Mouse (Mus musculus) testis, adult 2 months (tissue): ENCODE results near the gene Llcfc1. TPM values are rescaled to one million over a fixed set of nuclear protein-coding genes. Genes with fewer than 3 reads are reported as not detected.

ENCODE experiments used
- H3K27ac ChIP-seq: fragments of 200-500 bp; 2 replicates; pipeline ENCODE4 v1.5.1; 2012; ENCODE audit warnings: low read depth, low read length; ENCODE audit not compliant: control insufficient read depth, insufficient read depth
- H3K27me3 ChIP-seq: fragments of 200-500 bp; 2 replicates; pipeline ENCODE4 v1.6.1; 2012; ENCODE audit warnings: mild to moderate bottlenecking, low read length, moderate library complexity; ENCODE audit not compliant: control insufficient read depth, insufficient read depth
- H3K36me3 ChIP-seq: fragments of 200-500 bp; 2 replicates; pipeline ENCODE4 v1.6.1; 2012; ENCODE audit warnings: mild to moderate bottlenecking, low read length; ENCODE audit not compliant: control insufficient read depth, insufficient read depth
- H3K4me1 ChIP-seq: fragments of 200-500 bp; 2 replicates; pipeline ENCODE4 v1.6.1; 2012; ENCODE audit warnings: low read length; ENCODE audit not compliant: control insufficient read depth, insufficient read depth
- H3K4me3 ChIP-seq: fragments of 200-500 bp; 2 replicates; pipeline ENCODE4 v1.5.1; 2012; ENCODE audit warnings: low read depth, mild to moderate bottlenecking, low read length, moderate library complexity, mixed read lengths; ENCODE audit not compliant: control insufficient read depth
- CTCF ChIP-seq: fragments of 200-500 bp; IDR thresholded peaks from 2 replicates; pipeline ENCODE4 v1.5.1; 2012; ENCODE audit warnings: low read depth, mild to moderate bottlenecking, inconsistent platforms, low read length, moderate library complexity; ENCODE audit not compliant: control insufficient read depth, insufficient read depth, insufficient replicate concordance
- POLR2A ChIP-seq: fragments of 200-500 bp; IDR thresholded peaks from 2 replicates; pipeline ENCODE4 v1.6.1; 2012; ENCODE audit warnings: low read depth, mild to moderate bottlenecking, inconsistent platforms, low read length, moderate library complexity; ENCODE audit not compliant: control insufficient read depth
- polyA plus RNA-seq: library from polyadenylated mRNA; depleted of rRNA; stranded (reverse); fragments of >200 nt; gene quantifications from 2 replicates; pipeline ENCODE4 v1.2.3, GENCODE M21; 2012

Gene Llcfc1
- polyA plus RNA-seq, 1 experiment = 690 TPM

GRCm38 (mm10) chr6:41680669-41681068 is 3.6 kb upstream of the Llcfc1 start, which contains the start of gene Trpv5:
Trpv5 (minus strand) TSS chr6:41680769.
- Histone ChIP-seq H3K36me3 (no peaks in the 10 kb centered on the region), H3K27ac (no peak within 1 kb of the TSS), H3K27me3 (no peaks in the 10 kb centered on the region), H3K4me3 (no peak within 1 kb of the TSS), H3K4me1 (no peaks in the 10 kb centered on the region)
- TF ChIP-seq POLR2A (no peak), CTCF (no peak)

- Histone ChIP-seq H3K27me3 (no peaks in the 10 kb centered on the region), H3K36me3 (no peaks in the 10 kb centered on the region), H3K4me1 (no peaks in the 10 kb centered on the region), H3K27ac (no peak overlapping the region), H3K4me3 (no peak overlapping the region)
- TF ChIP-seq CTCF (no peak), POLR2A (no peak)
These were observed 2.6 kb upstream of the Llcfc1 start for GRCm38 (mm10) chr6:41681656-41682055.

GRCm38 (mm10) chr6:41684911-41685310 is 680 bp downstream of the Llcfc1 start:
- TF ChIP-seq POLR2A = no peak
- TF ChIP-seq CTCF = no peak
- Histone ChIP-seq H3K36me3 (no peaks in the 10 kb centered on the region), H3K27me3 (no peaks in the 10 kb centered on the region)

GRCm38 (mm10) chr6:41685596-41685995 is 1.4 kb downstream of the Llcfc1 start:
- Histone ChIP-seq H3K27ac (no peak overlapping the region), H3K27me3 (no peaks in the 10 kb centered on the region), H3K36me3 (no peaks in the 10 kb centered on the region), H3K4me1 (no peaks in the 10 kb centered on the region; the same call in 1 of the 2 replicates), H3K4me3 (peak overlapping the region; percentile 53)
- TF ChIP-seq POLR2A (no peak), CTCF (no peak)

More at GRCm38 (mm10) chr6:41684911-41685310, 680 bp downstream of the Llcfc1 start:
- Histone ChIP-seq H3K4me1 (no peaks in the 10 kb centered on the region; the same call in 1 of the 2 replicates), H3K27ac (no peak overlapping the region), H3K4me3 (peak overlapping the region; percentile 53)

- TF ChIP-seq CTCF (no peak), POLR2A (no peak)
These were observed 8.0 kb downstream of the Llcfc1 start for GRCm38 (mm10) chr6:41692200-41692599.

GRCm38 (mm10) chr6:41694407-41694806 is 10.2 kb downstream of the Llcfc1 start:
- no peak overlapping the region for H3K27ac ChIP-seq
- H3K4me3 ChIP-seq = no peak overlapping the region
- H3K27me3 ChIP-seq = no peaks in the 10 kb centered on the region
- no peak for TF ChIP-seq CTCF
- no peak for TF ChIP-seq POLR2A
- H3K4me1 ChIP-seq = no peaks in the 10 kb centered on the region
- no peaks in the 10 kb centered on the region for H3K36me3 ChIP-seq

More at GRCm38 (mm10) chr6:41692200-41692599, 8.0 kb downstream of the Llcfc1 start:
- Histone ChIP-seq H3K36me3 (no peaks in the 10 kb centered on the region), H3K27me3 (no peaks in the 10 kb centered on the region), H3K4me1 (no peaks in the 10 kb centered on the region; the same call in 1 of the 2 replicates), H3K4me3 (no peak overlapping the region), H3K27ac (no peak overlapping the region)

GRCm38 (mm10) chr6:41701245-41701644 is 17.0 kb downstream of the Llcfc1 start:
- Histone ChIP-seq H3K4me3 (no peak overlapping the region), H3K36me3 (no peaks in the 10 kb centered on the region), H3K27ac (no peak overlapping the region), H3K27me3 (no peaks in the 10 kb centered on the region), H3K4me1 (no peaks in the 10 kb centered on the region)
- TF ChIP-seq CTCF (no peak), POLR2A (no peak)
